Mouse (Mus musculus): ENCODE data around the gene Myom1.

Myom1 gene

DNA sequence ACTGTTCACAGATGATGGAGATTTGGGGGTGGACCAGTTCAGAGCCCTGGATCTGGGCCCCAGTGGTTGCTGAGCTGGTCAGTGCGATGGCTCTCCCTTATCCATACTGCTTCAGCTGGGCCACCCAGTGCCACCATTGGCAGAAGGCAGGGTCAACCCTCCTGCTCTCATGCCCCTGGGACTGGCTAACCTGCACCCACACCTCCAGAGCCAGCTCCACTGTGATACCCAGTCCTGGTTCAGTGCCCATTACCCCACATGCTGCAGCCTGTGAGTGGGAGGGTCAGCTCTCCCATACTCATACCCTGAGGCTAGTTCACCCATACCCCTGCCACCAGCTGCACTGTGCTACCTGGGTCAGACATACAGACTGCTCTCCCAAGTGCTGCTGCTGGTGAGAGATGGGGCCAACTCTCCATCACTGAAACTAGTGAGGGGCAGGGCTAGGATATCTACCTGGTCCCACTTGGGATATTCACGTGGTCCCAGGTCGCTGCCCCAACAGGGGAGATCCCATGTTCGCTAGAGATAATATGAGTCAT is 15.1 kb downstream of the Myom1 start:
- no peak for DNase-seq (ENCODE audit: low read depth, low spot score)

- no peak for DNase-seq (ENCODE audit: low read depth, low spot score)
Observed at GRCm38 (mm10) chr17:71018151-71018550, 15.7 kb downstream of the Myom1 start.

DNA sequence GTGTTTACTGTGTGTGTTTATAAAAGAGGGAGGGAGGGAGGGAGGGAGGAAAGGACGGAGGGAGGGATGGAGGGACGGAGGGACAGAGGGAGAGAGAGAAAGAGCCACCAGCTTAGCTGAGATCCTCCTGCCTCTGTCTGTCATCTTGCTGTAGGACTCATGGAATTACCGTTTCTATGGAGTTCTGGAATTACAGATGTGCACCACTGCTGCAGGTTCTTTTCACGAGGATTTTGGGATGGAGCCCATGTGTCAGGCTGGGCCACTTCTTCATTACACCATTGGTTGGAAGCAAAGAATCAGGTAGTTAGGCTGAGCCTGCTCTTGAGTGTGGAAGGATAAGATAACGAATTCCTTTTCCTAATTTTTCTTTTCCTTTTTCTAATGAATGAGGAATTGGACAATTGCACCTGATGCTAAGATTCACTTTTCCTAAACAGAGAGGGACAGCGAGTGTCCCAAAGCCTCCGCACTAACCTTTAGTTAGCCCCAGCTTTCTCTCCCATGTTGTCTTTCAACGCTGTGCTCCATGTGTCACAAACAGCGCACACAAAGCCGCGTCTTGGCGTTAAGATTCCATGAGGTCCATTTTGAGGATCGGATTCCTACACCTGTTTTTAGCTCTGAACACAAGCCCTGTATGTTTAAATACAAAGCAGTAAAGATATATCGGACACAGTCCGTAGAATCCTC is 16.3 kb downstream of the Myom1 start:
- DNase-seq (ENCODE audit: low read depth, low spot score) = no peak

- no peak for DNase-seq (ENCODE audit: low read depth, low spot score)
Observed at GRCm38 (mm10) chr17:71019309-71019655, 16.8 kb downstream of the Myom1 start.

GRCm38 (mm10) chr17:71019860-71020259 is 17.4 kb downstream of the Myom1 start:
- DNase-seq (ENCODE audit: low read depth, low spot score) = no peak

DNA sequence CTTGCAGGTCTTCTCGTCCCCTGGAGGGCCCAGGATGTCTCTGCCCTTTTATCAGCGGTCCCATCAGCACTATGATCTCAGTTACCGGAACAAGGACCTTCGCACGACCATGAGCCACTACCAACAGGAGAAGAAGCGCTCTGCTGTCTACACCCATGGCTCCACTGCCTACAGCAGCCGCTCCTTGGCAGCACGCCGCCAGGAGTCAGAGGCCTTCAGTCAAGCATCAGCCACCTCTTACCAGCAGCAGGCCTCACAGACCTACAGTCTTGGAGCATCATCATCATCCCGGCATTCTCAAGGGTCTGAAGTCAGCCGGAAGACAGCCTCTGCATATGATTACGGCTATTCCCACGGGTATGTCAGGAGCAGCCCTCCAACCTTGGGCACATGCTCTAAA is 20.4 kb downstream of the Myom1 start:
- DNase-seq (ENCODE audit: low read depth, low spot score) = no peak

- DNase-seq (ENCODE audit: low read depth, low spot score) = no peak
Observed at GRCm38 (mm10) chr17:71024071-71024470, 21.6 kb downstream of the Myom1 start.

GRCm38 (mm10) chr17:71025922-71026321 is 23.5 kb downstream of the Myom1 start:
- DNase-seq (ENCODE audit: low read depth, low spot score) = no peak

DNA sequence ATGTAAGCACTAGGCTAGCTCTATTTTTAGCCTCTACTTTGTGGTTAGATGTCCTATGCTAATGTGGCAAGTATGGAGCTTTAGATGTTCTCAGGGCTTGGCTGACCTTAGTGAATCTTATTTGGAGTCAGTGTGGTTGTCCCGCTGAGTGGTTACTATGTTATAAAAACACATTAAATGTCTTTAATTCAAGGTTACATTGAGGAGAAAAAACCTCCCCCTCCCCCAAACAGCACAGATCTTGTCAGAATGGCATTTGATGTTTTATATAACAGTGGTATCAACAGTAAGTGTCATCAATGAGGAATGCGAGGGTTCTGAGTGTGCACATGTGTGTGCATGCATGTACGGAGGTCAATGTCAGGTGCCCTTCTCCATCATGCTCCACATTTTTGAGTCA is 24.8 kb downstream of the Myom1 start:
- no peak for DNase-seq (ENCODE audit: low read depth, low spot score)

DNA sequence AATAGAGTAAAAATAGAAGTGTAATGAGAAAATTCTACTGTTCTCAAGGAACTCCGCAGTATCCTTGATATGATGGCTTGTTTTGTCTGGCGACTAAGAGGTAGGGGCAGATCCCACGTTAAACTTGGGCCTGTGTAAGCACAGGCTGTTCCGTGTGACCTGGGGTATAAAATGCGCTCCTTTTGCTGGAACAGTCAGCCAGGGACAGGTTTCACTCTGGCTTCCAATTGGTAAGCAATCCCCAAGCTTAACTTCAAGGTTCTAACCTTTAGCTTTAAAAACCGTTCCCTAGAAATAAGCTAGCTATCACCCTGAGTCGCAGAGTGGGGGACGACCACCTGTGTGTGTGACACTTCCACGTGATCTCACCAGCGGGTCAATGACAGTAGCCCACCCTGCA is 30.3 kb downstream of the Myom1 start:
- no peak for DNase-seq (ENCODE audit: low read depth, low spot score)

DNA sequence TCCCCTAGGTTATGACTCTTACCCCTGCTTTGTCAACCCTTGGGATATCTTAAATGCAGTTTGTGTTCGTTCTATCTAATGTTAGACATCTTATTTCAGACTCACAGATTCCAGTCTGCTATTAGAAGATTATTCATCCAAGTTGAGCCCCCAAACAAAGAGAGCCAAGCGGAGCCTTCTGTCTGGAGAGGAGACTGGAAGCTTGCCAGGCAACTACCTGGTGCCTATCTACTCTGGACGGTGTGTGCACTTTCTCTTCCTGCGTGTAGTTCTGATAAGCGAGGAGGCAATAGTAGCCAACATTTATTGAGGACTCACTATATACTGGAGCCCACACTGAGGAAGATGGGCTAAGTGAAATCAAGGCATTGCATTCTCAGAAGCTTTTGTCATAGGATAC is 32.0 kb downstream of the Myom1 start:
- no peak for DNase-seq (ENCODE audit: low read depth, low spot score)

GRCm38 (mm10) chr17:71037188-71037587 is 34.8 kb downstream of the Myom1 start:
- no peak for DNase-seq (ENCODE audit: low read depth, low spot score)

DNA sequence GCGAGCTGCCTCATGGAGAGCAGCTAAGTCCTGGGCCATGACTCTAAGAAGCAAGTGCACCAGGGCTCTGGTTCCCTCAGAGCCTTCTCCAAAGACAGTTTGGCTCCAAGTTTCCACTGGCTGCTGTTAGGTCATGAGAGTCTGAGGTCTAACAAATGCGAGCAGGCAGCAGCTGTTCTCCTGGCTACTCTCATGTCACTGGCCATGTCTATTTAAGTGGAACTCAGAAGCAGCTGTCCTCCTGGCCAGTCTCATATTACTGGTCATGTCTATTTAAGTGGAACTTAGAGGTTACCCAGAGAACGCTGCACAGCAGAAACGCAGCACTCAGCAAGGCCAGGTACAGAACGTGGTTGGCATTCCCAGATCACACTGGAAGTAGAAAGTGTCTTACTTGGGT is 36.4 kb downstream of the Myom1 start:
- no peak for DNase-seq (ENCODE audit: low read depth, low spot score)

GRCm38 (mm10) chr17:71039851-71040581 is 37.6 kb downstream of the Myom1 start:
- no peak for DNase-seq (ENCODE audit: low read depth, low spot score)

DNA sequence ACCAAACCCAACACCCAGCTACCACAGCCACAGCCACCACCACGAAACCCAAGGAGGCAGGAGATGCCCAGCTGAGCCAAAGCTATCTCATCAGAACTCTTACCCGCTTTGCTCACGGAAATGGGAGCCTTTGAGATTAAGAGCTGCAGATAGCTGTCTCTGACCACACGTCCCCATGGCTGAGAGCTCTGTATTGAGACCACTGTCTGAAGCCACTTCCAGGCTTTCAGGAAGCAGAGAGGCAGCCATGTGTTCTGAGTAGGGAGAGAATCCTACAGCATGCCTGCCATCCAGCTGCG is 38.1 kb downstream of the Myom1 start:
- no peak for DNase-seq (ENCODE audit: low read depth, low spot score)

- no peak for DNase-seq (ENCODE audit: low read depth, low spot score)
Observed at GRCm38 (mm10) chr17:71042645-71043044, 40.2 kb downstream of the Myom1 start.

GRCm38 (mm10) chr17:71045591-71045990 is 43.2 kb downstream of the Myom1 start:
- DNase-seq (ENCODE audit: low read depth, low spot score) = no peak

DNA sequence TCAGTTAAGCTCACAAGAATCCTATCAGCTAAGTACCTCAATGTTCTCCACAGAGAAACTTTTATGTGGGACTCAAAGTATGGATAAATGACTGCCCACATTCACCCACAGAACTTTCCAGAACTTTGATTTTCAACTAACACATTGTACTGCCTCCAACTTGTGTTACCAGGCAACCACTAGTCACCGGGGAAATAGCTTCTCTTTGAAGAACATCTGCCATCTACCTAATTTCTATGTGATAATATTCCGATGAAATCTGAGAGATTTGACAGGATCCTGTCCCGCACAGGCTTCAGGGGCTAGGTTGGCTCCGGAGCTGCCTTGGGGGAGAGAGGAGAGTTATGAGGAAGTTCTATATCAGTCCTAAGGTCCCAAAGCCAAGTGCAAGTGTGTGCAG is 44.4 kb downstream of the Myom1 start:
- no peak for DNase-seq (ENCODE audit: low read depth, low spot score)

DNA sequence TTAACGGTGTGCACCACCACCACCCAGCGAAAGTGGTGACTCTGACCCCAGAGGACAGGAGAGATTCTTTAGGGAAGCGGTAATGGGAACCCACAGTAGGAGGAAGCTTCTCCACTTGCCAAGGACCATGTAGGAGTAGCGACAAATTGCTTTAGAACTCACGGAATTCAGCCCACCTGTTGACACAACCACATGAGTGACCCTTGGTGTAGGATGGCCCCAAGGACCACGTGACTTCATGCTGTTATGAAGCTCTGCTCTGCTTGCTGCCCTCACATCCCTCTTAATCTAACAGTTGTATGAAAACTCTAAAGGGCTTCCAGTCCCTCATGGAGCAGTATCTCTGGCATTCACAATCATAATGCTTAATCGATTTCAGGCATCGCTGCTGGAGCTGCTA is 46.9 kb downstream of the Myom1 start:
- DNase-seq (ENCODE audit: low read depth, low spot score) = no peak

GRCm38 (mm10) chr17:71053134-71053708 is 50.8 kb downstream of the Myom1 start:
- DNase-seq (ENCODE audit: low read depth, low spot score) = no peak

DNA sequence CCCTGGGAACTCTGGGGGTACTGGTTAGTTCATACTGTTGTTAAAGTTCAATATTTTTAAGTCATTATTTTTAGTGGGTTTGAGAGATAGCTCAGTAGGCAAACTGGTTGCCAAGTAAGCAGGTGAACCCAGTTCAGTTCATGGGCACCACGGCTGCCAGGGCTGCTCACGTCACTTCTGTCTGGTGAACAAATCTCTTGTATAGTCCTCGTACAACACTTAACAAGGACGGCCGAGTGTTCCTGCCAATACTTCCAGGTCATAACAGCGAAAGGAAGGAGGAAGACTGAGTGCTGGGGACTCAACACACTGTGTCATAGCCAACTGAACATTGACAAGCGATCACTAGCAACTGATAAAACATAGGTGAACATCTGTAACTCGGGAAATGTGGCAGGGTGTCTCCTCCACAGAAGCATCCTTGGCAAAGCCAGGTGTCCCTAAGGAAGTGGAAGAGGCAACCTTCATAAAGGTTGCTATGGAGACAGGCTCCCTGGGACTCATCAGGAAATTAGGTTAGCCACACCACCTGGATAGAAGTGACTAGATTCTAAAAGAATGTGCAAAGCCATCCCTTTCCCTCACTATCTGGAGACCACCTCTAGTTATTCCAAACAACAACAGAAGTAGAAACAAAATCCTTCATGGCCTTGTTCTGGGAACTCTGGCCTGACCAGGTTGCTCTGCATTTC is 52.9 kb downstream of the Myom1 start:
- DNase-seq (ENCODE audit: low read depth, low spot score) = no peak

DNA sequence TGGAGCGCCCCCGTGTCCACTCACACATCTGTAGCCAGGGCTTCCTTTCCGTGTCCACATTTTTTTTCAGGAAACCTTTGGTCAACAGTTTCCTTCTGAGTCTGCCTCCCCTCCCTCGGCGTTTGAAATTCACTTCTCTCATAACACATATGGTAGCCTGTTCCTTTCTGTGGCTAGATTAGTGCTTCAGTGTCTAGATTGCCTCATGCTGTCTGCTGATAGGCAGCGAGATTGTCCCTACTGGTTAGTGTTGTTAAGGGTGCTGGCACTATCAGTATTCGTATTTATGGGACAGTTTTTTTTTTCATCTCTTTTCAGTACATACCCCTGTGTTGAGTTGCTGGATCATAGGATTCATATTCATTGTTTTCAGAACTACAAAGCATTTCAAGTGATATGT is 54.0 kb downstream of the Myom1 start:
- DNase-seq (ENCODE audit: low read depth, low spot score) = no peak

GRCm38 (mm10) chr17:71057758-71058157 is 55.3 kb downstream of the Myom1 start:
- no peak for DNase-seq (ENCODE audit: low read depth, low spot score)

Data from retina, adult 2 months (tissue).